Mouse (Mus musculus) olfactory bulb, adult 2 months (tissue): ENCODE measurements around the gene Man1c1.

Experiments used
- CTCF ChIP-seq: fragments of 200-500 bp; IDR thresholded peaks from 2 replicates; pipeline ENCODE4 v1.5.1; 2012; ENCODE audit warnings: low read depth, mild to moderate bottlenecking, low read length, moderate library complexity; ENCODE audit not compliant: insufficient read depth
- POLR2A ChIP-seq: fragments of 200-500 bp; IDR thresholded peaks from 2 replicates; pipeline ENCODE4 v1.6.1; 2012; ENCODE audit warnings: mild to moderate bottlenecking, low read depth, low read length, moderate library complexity; ENCODE audit not compliant: insufficient read depth

DNA sequence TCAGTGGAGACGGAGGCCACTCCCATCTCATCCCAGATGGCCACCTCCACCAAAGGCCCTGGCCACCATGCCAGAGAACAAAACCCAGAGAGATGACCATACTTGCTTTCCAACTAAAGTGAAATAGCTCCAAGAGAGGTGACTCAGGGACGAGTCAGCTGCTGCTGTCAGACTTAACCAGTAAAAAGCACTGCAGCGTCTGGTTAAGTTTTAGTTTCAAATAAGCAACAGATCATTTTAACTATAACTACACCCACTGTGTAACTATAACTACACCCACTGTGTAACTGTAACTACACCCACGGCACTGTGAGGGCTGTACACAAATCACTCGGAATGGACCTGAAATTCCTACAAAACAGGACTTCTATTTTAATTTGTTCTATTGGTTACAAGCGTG is 17.0 kb upstream of the Man1c1 start:
- no peak for TF ChIP-seq CTCF
- no peak for TF ChIP-seq POLR2A
